Mouse (Mus musculus) embryonic fibroblast, embryonic 13.5 days (primary cell): Measurements from ENCODE around the gene Kcnd3.

ENCODE experiments used
- CTCF ChIP-seq: IDR thresholded peaks from 2 replicates; pipeline ENCODE4 v1.5.1; 2011; ENCODE audit warnings: mild to moderate bottlenecking, control low read depth, low read length, moderate library complexity, borderline replicate concordance; ENCODE audit not compliant: insufficient read depth
- POLR2A ChIP-seq: IDR thresholded peaks from 2 replicates; pipeline ENCODE4 v1.6.1; 2011; ENCODE audit warnings: low read depth, mild to moderate bottlenecking, control low read depth, low read length, moderate library complexity

DNA sequence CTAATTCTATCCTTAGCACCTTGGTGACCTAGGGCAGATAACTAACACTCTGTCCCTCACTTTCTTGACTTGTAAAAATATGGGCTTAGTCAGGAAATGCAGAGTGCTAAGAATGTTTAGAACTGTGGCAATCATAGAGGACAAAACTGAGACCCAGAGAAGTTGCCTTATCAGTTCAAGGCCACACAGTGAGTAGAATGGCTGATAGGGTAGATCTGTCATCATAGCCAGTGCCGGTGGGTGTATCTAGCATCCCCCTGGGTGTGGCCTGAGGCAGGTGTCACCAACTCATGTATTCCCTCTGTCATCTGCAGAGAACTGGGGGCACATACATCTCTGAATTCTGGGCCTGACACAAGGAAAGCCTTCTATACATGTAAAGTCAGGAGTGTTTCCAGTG, 246.2 kb downstream of the Kcnd3 start:
- no peak for TF ChIP-seq POLR2A
- TF ChIP-seq CTCF: no peak
